Mouse (Mus musculus) yolk sac, embryonic 10.5 days (tissue): Measurements from ENCODE around the gene Olfr1508.
"Not testable (repeated sequence)": the region's sequence is repeated elsewhere in the genome, so short reads cannot be mapped to it uniquely, and the experiment has no call there.

Source experiments
- DNase-seq: peaks from one replicate; pipeline ENCODE4 v3.0.0-alpha.2; 2017; ENCODE audit warnings: low spot score

The Olfr1508 gene

DNA sequence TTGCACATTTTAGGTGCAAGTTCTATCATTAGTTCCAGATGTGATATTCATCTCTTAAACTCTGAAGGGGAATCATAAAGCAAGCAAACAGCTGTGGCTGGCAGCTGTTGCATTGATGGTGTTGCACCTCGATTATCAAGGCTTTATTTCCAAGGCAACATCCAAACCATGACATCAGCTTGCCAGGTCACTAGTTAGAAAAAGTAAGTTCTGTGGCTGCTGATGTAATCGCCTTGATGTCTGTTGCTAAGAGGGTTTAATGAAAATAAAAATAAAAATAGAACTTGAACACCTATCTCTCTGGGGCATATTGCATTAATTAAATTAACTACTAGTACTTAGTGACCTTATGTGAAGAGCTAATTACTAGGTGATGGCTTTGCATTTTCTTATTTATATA, at the start of gene Olfr1508:
TSS of gene Olfr1508 (minus strand) at position 101 of the 400 bp plus-strand sequence.
- no peak for DNase-seq

DNA sequence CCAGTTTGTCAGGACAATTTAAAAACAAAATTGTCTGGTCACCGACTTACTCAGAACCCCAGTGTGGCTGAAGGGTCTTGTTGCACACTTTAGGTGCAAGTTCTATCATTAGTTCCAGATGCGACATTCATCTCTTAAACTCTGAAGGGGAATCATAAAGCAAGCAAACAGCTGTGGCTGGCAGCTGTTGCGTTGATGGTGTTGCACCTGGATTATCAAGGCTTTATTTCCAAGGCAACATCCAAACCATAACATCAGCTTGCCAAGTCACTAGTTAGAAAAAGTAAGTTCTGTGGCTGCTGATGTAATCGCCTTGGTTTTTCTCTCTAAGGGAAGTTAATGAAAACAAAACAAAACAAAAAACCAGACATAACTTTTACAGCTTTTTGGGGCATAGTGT, 28.2 kb upstream of the Olfr1508 start, which contains the start of gene Olfr1507:
TSS of gene Olfr1507 (minus strand) at position 234 of the 400 bp plus-strand sequence.
- DNase-seq: no peak

- DNase-seq: no peak
Observed at GRCm38 (mm10) chr14:52465738-52466137, 1.6 kb downstream of the Olfr1508 start.

- no peak for DNase-seq
Observed at GRCm38 (mm10) chr14:52461928-52462327, 5.4 kb downstream of the Olfr1508 start.

GRCm38 (mm10) chr14:52451138-52451537, 16.2 kb downstream of the Olfr1508 start:
- DNase-seq: no peak

DNA sequence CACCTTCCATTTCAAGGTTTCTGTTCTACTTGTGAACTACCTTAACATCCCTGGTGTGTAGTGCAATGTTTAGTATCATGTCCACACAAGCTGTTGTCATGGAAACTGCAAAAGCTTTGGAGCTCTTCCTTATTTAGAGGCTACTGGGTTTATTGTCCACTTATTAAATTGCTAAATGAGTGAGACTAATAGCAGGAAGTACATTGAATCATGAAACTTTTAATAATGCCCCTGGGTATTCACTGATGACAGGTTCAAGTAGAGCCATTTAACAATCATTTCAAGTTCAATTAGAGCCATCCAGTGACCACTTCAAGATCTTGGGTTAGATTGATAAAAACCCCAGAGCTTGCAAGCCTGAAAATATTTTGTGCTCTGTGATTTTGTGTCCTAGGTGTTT, 24.6 kb downstream of the Olfr1508 start, which contains the start of gene Olfr1509:
TSS of gene Olfr1509 (plus strand) at position 301 of the 400 bp plus-strand sequence.
- DNase-seq: no peak

DNA sequence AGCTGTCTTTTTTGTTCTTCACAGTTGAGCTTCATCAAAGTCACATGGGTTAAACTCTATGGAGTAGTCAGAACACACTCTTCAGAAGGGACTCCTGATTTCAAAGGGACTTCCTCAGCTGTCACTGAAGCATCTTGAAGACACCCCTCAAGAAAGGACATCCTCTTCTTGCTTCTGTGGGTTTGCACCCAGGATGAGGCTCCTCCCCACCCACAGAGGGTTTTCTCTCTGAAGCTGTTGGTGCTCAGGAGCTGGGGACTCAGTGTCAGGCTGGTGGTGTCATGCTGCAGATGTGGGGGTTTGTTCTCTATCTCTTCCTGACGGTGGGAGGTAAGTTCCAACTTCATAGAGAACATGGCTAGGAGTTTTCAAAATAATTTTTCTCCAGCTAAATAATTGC, 39.6 kb downstream of the Olfr1508 start:
- DNase-seq: no peak

- no peak for DNase-seq
Observed at GRCm38 (mm10) chr14:52414273-52414672, 53.0 kb downstream of the Olfr1508 start, which contains the start of gene Olfr1510. Gene Olfr1510, minus strand, starts transcription at chr14:52414373.

DNA sequence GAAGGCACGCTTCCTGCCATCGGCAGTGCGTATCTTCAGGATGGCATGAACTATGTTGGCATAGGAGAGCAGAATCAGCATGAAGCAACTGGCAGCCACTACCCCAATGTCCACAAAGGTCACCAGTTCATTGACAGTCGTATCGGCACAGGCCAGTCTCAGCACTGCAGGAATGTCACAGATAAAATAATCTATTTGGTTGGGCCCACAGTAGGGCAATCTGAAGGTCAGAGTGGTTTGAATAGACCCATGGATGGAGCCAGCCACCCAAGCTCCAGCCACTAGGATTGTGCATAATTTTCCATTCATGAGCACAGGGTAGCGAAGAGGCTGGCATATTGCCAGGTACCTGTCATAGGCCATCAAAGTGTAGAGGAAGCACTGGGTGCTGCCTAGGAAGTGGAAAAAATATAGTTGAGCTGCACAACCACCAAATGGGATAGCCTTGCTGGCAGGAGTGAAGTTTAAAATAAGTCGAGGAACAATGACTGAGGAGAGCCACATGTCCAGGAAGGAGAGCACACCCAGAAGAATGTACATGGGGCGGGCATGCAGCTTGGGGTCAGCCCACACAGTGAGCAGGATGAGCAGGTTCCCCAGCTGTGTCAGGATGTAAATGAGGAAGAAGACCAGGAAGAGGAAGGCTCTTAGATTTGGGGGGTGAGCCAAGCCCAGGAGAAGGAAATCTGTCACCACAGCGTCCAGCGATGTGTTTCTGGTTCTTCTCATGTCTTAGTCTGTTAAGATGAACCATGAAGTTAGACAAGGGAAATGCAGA, 57.0 kb downstream of the Olfr1508 start:
- not testable (repeated sequence) for DNase-seq
